2 mouse cellular contexts compared by ENCODE assay signal in genomic region chr1:81741882-81742281, GRCm38 (mm10).
ATAC-seq lines count a peak whose summit lies in the region.

No protein-coding gene starts in this region.

- peak; percentile 56; the same call in 1 of the 2 replicates for ATAC-seq in granulocyte monocyte progenitor cell, adult 5-6 weeks (replicated peaks; ENCODE audit: poor library complexity, severe bottlenecking)
- 0 out of 2 replicates have a peak, but pooled peaks have one; percentile 60 for ATAC-seq in megakaryocyte, adult 5-6 weeks (ENCODE audit: poor library complexity, severe bottlenecking)
